Mouse (Mus musculus) limb, embryonic 15.5 days (tissue): Measurements from ENCODE around the gene Zc3h8. TPM values are rescaled to one million over a fixed set of nuclear protein-coding genes. Genes with fewer than 3 reads are reported as not detected.

Experiments used
- ATAC-seq: fragments of 200-750 bp; cut with Nextera tagmentation; 2 replicates; pipeline ENCODE4 v1.8.0; 2017; ENCODE audit warnings: low read depth, moderate TSS enrichment; ENCODE audit not compliant: insufficient number of reproducible peaks, low FRiP score, low TSS enrichment
- H3K27ac ChIP-seq: fragments of 300-500 bp; sonication (generic); 2 replicates; pipeline ENCODE4 v1.5.1; 2015; ENCODE audit warnings: moderate library complexity, mild to moderate bottlenecking, inconsistent platforms
- H3K27me3 ChIP-seq: fragments of 300-500 bp; sonication (generic); 2 replicates; pipeline ENCODE4 v1.6.1; 2015; ENCODE audit warnings: inconsistent platforms
- H3K36me3 ChIP-seq: fragments of 300-500 bp; sonication (generic); 2 replicates; pipeline ENCODE4 v1.6.1; 2015; ENCODE audit warnings: inconsistent platforms
- H3K4me1 ChIP-seq: fragments of 300-500 bp; sonication (generic); 2 replicates; pipeline ENCODE4 v1.6.1; 2015; ENCODE audit warnings: inconsistent platforms
- H3K4me2 ChIP-seq: fragments of 300-500 bp; sonication (generic); 2 replicates; pipeline ENCODE4 v1.6.1; 2015; ENCODE audit warnings: mild to moderate bottlenecking, inconsistent platforms
- H3K4me3 ChIP-seq: fragments of 300-500 bp; sonication (generic); 2 replicates; pipeline ENCODE4 v1.5.1; 2015; ENCODE audit warnings: mild to moderate bottlenecking, inconsistent platforms
- H3K9ac ChIP-seq: fragments of 300-500 bp; sonication (generic); 2 replicates; pipeline ENCODE4 v1.6.1; 2015; ENCODE audit warnings: inconsistent platforms
- H3K9me3 ChIP-seq: fragments of 300-500 bp; sonication (generic); 2 replicates; pipeline ENCODE4 v1.6.1; 2016; ENCODE audit warnings: inconsistent platforms
- WGBS: fragments of 180-500 bp; shearing (Covaris S2); methylation state at CpG from one replicate; pipeline ENCODE4 v1.1.7; 2015; 5-methylcytosine and 5-hydroxymethylcytosine counted together
- polyA plus RNA-seq: library from polyadenylated mRNA; unstranded; fragments of >200 nt; fragmentation: Nextera tagmentation; extraction: Ambion mirVana; gene quantifications from 2 replicates; pipeline ENCODE4 v1.2.1, GENCODE M21; 2015

Gene Zc3h8
- polyA plus RNA-seq, 1 experiment from 2014 or later: 6.4 TPM

- no peaks in the 10 kb centered on the region for H3K36me3 ChIP-seq
- WGBS: 33% methylated on average over 6 of the region's 6 CpGs
These were observed 4.2 kb upstream of the Zc3h8 start for GRCm38 (mm10) chr2:128947962-128948588.

GRCm38 (mm10) chr2:128936256-128936655, 7.6 kb downstream of the Zc3h8 start:
- H3K36me3 ChIP-seq: peaks cover 10% of the 10 kb centered on the region
- H3K4me1 ChIP-seq: no peaks in the 10 kb centered on the region
- no peak for ATAC-seq
- H3K9ac ChIP-seq: no peak overlapping the region
- no peak overlapping the region for H3K4me3 ChIP-seq
- no peaks in the 10 kb centered on the region for H3K9me3 ChIP-seq
- no peaks in the 10 kb centered on the region for H3K27me3 ChIP-seq
- WGBS: 86% methylated on average over 3 of the region's 3 CpGs
- no peak overlapping the region for H3K4me2 ChIP-seq
- no peak overlapping the region for H3K27ac ChIP-seq

More at GRCm38 (mm10) chr2:128947962-128948588, 4.2 kb upstream of the Zc3h8 start:
- Histone ChIP-seq H3K4me1 (0 out of 2 replicates have a peak, but pooled peaks cover under 1% of the 10 kb centered on the region), H3K9ac (no peak overlapping the region), H3K4me3 (no peak overlapping the region), H3K27me3 (0 out of 2 replicates have a peak, but pooled peaks cover 3% of the 10 kb centered on the region), H3K4me2 (no peak overlapping the region), H3K27ac (no peak overlapping the region), H3K9me3 (no peaks in the 10 kb centered on the region)
- no peak for ATAC-seq

DNA sequence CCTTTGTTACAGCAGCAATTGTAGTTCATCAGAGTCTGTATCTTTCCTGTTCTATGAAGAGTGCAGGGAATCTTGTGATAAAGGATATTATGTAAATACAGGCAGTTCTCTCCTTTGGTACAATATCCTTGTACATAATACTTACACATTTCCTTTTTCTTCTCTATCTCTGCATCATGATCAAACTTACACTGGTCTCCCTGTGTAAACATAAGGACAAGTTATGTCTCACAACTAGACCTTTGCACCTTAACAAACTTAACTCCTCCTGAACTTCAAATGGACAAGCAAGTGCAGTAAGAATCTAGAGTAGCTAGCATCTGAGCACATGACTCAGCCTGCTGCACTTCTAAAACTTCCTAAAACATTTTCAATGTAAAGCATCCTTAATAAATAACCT, 13.2 kb downstream of the Zc3h8 start:
- Histone ChIP-seq H3K4me2 (no peak overlapping the region), H3K4me3 (no peak overlapping the region), H3K9ac (no peak overlapping the region), H3K36me3 (peaks cover 23% of the 10 kb centered on the region; the same call in 1 of the 2 replicates), H3K9me3 (no peaks in the 10 kb centered on the region), H3K27ac (no peak overlapping the region), H3K4me1 (no peaks in the 10 kb centered on the region), H3K27me3 (no peaks in the 10 kb centered on the region)
- no peak for ATAC-seq

- WGBS: 84% methylated on average over 3 of the region's 3 CpGs
- ATAC-seq: no peak
These were observed 15.4 kb downstream of the Zc3h8 start for GRCm38 (mm10) chr2:128928446-128928845.

DNA sequence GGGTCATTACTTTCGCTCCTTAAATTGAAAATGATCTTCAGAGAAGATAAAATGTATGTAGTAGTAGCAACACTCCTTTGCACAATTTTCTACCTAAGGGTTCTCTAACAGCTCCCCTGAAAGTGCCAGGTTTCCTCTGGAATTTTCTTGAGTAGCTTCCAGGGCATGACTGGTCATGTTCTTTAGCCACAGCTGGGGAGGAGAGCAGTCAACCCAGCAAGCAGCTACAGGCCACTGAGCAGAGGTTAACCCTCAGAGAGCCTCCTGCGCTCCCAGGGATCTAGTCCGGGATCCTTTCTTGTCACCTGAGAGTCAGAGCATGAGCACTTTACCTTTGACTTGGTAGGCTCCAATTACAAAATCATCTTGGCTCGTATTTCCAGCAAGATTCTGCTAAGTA, 19.1 kb downstream of the Zc3h8 start:
- no peak overlapping the region for H3K4me2 ChIP-seq
- H3K9me3 ChIP-seq: no peaks in the 10 kb centered on the region
- peaks cover 18% of the 10 kb centered on the region; the same call in 1 of the 2 replicates for H3K36me3 ChIP-seq
- H3K4me1 ChIP-seq: no peaks in the 10 kb centered on the region
- no peak overlapping the region for H3K4me3 ChIP-seq
- H3K27ac ChIP-seq: no peak overlapping the region
- ATAC-seq: no peak
- no peaks in the 10 kb centered on the region for H3K27me3 ChIP-seq
- no peak overlapping the region for H3K9ac ChIP-seq
- WGBS: 81% methylated on average over 4 of the region's 4 CpGs

More at GRCm38 (mm10) chr2:128928446-128928845, 15.4 kb downstream of the Zc3h8 start:
- H3K9ac ChIP-seq: no peak overlapping the region
- H3K27ac ChIP-seq: no peak overlapping the region
- H3K27me3 ChIP-seq: no peaks in the 10 kb centered on the region
- no peaks in the 10 kb centered on the region for H3K4me1 ChIP-seq
- H3K9me3 ChIP-seq: no peaks in the 10 kb centered on the region
- no peak overlapping the region for H3K4me3 ChIP-seq
- peaks cover 29% of the 10 kb centered on the region; the same call in 1 of the 2 replicates for H3K36me3 ChIP-seq
- H3K4me2 ChIP-seq: no peak overlapping the region

- H3K9me3 ChIP-seq: no peaks in the 10 kb centered on the region
- no peaks in the 10 kb centered on the region for H3K36me3 ChIP-seq
- ATAC-seq: peak; percentile 63; the same call in 1 of the 2 replicates
- no peaks in the 10 kb centered on the region for H3K27me3 ChIP-seq
- no peak overlapping the region for H3K4me2 ChIP-seq
- 0 out of 2 replicates have a peak overlapping the region, but pooled peaks have one; percentile 14 for H3K27ac ChIP-seq
- no peaks in the 10 kb centered on the region for H3K4me1 ChIP-seq
- H3K4me3 ChIP-seq: no peak overlapping the region
- no peak overlapping the region for H3K9ac ChIP-seq
- 69% methylated on average over 3 of the region's 3 CpGs for WGBS
These were observed 27.3 kb downstream of the Zc3h8 start for GRCm38 (mm10) chr2:128916528-128916927.

DNA sequence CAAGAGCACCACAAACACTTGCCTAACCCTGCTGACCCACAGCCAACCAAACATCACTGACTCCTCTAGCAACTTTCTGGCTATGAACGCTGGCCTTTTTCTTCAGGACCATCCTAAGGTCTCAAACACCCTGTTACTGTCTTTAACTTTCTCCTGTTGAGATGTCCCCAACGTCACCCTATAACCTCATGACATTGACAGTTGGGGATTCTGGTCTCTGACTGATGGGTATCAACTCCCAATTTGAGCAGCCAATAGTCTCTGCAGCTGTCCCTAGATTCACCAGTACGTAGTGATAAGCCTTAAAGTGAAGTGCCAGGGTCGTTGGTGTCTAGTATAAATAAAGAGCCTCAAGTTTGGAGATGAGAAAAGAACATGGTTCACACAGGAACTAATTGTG, 28.9 kb downstream of the Zc3h8 start:
- 81% methylated on average over 4 of the region's 4 CpGs for WGBS
- Histone ChIP-seq H3K9me3 (no peaks in the 10 kb centered on the region), H3K4me2 (no peak overlapping the region), H3K4me1 (no peaks in the 10 kb centered on the region), H3K4me3 (no peak overlapping the region), H3K36me3 (no peaks in the 10 kb centered on the region), H3K27ac (no peak overlapping the region), H3K27me3 (no peaks in the 10 kb centered on the region), H3K9ac (no peak overlapping the region)
- no peak for ATAC-seq

DNA sequence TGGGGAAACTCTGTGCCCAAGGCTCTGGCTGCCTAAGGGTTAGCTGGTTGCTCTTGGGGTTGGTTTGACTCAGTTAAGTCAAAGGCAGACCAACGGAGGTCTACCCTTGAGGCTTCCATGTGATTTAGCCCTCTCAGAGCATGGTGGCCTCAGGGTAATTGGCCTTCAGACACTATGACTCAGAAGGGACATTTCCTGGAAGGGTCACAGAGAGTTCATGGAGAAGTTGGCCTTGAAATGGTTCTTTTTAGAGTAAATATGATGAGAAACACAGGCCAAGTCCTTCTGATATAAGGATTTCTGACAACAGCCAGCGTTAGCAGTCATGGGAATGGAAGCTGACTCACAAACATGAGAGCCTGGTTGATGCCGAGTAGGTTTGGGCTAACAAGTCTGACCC, 40.2 kb downstream of the Zc3h8 start:
- H3K36me3 ChIP-seq: no peaks in the 10 kb centered on the region
- H3K9ac ChIP-seq: no peak overlapping the region
- no peak for ATAC-seq
- no peaks in the 10 kb centered on the region for H3K27me3 ChIP-seq
- no peak overlapping the region for H3K4me2 ChIP-seq
- 77% methylated on average over 3 of the region's 3 CpGs for whole genome bisulfite sequencing
- no peak overlapping the region for H3K4me3 ChIP-seq
- H3K4me1 ChIP-seq: no peaks in the 10 kb centered on the region
- H3K27ac ChIP-seq: no peak overlapping the region
- no peaks in the 10 kb centered on the region for H3K9me3 ChIP-seq

- H3K4me3 ChIP-seq: no peak overlapping the region
- H3K4me2 ChIP-seq: no peak overlapping the region
- no peak for ATAC-seq
- no peak overlapping the region for H3K9ac ChIP-seq
- 71% methylated on average over 6 of the region's 6 CpGs for WGBS
- H3K9me3 ChIP-seq: no peaks in the 10 kb centered on the region
- no peaks in the 10 kb centered on the region for H3K4me1 ChIP-seq
- H3K27me3 ChIP-seq: no peaks in the 10 kb centered on the region
- H3K36me3 ChIP-seq: no peaks in the 10 kb centered on the region
- H3K27ac ChIP-seq: no peak overlapping the region
These were observed 41.0 kb downstream of the Zc3h8 start for GRCm38 (mm10) chr2:128902843-128903242.

DNA sequence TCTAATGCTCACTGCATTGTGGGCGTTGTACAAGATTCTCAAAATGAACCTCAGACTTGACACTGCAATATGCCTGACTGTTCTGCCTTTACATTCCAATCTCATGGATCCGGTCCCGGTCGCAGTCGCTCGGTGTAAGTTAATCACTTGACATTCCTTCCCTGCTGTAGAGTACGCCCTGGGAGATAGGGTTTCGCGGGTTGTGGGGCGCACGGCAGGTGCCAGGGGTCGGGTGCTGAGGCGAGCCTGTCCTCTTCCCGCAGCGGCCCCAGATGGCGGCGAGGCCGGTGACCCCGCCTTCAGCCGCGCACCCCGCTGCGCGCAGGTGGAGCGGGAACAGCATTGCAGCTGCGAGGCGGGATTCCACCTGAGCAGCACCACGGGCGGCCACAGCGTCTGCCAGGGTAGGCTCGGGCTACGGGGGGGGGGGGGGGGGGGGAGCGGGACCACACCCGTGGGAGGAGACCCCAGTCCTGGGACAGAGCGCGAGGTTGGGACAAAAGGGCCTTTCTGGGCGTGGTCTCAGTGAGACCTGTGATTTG, 51.6 kb downstream of the Zc3h8 start:
- no peak for ATAC-seq
- Histone ChIP-seq H3K9me3 (no peaks in the 10 kb centered on the region), H3K36me3 (no peaks in the 10 kb centered on the region), H3K27ac (no peak overlapping the region), H3K4me2 (peak overlapping the region; percentile 72), H3K4me1 (peaks cover 4% of the 10 kb centered on the region), H3K4me3 (peak overlapping the region; percentile 37), H3K9ac (no peak overlapping the region), H3K27me3 (no peaks in the 10 kb centered on the region)
- WGBS: 3% methylated on average over 36 of the region's 37 CpGs

GRCm38 (mm10) chr2:128890661-128891335, 53.1 kb downstream of the Zc3h8 start:
- H3K27ac ChIP-seq: no peak overlapping the region
- peaks cover 4% of the 10 kb centered on the region for H3K4me1 ChIP-seq
- no peak overlapping the region for H3K4me3 ChIP-seq
- no peaks in the 10 kb centered on the region for H3K9me3 ChIP-seq
- H3K4me2 ChIP-seq: no peak overlapping the region
- 87% methylated on average over 4 of the region's 4 CpGs for WGBS
- H3K36me3 ChIP-seq: no peaks in the 10 kb centered on the region
- ATAC-seq: no peak
- H3K27me3 ChIP-seq: no peaks in the 10 kb centered on the region
- H3K9ac ChIP-seq: no peak overlapping the region

DNA sequence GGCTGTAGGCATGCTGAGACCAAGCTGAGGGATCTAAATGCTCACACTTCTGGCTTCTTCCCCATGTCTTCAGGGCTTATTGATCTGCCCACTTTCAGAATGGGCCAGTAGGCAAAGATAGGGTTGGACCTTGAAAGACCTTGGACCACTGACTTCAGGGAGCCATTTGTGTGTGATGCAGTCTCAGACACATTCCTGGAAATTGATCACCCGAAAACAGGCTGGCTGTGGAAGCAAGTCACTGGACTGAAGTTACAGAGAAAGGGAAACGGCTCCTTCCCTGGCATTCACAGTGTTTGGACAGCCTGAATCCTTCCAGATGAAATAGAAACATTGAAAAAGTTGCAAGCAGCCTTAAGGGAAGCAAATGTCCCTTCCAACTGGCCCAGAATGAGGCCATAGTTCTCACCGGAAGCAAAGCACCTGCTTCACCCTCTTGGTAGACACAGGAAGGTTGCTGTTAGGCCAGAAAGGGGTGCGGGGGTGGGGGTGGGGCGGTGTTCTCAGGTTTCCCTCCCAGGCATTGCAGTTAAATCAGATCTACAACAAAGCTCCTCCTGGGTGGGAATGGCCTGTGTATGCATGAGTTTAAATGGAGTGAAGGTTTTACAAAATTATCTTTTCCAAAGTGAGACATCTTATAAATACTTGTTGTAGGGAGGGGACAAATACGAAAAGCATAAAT, 55.9 kb downstream of the Zc3h8 start:
- Histone ChIP-seq H3K4me3 (no peak overlapping the region), H3K36me3 (no peaks in the 10 kb centered on the region), H3K27me3 (no peaks in the 10 kb centered on the region), H3K27ac (no peak overlapping the region), H3K9me3 (no peaks in the 10 kb centered on the region), H3K4me2 (no peak overlapping the region), H3K4me1 (peaks cover 4% of the 10 kb centered on the region), H3K9ac (no peak overlapping the region)
- WGBS: 51% methylated on average over 6 of the region's 6 CpGs
- ATAC-seq: no peak
